Mouse (Mus musculus): Measurements from ENCODE around the gene Abhd4. TPM values are rescaled to one million over a fixed set of nuclear protein-coding genes. Genes with fewer than 3 reads are reported as not detected.

The Abhd4 gene
- polyA plus RNA-seq, 1 experiment: 65.9 TPM

GRCm38 (mm10) chr14:54206309-54206708 is 47.7 kb upstream of the Abhd4 start:
- Histone ChIP-seq H3K4me2 (ENCODE audit: low read depth) (no peak overlapping the region), H3ac (ENCODE audit: control insufficient read depth, insufficient read length) (no peak overlapping the region), H3K36me3 (ENCODE audit: control insufficient read depth, insufficient read depth) (no peaks in the 10 kb centered on the region), H3K79me2 (ENCODE audit: control insufficient read depth, insufficient read depth) (no peaks in the 10 kb centered on the region), H3K4me3 (no peak overlapping the region), H3K27me3 (ENCODE audit: control insufficient read depth, insufficient read depth, insufficient read length) (no peaks in the 10 kb centered on the region)
- TF ChIP-seq MAX (IDR thresholded peaks at IDR 0.05; ENCODE audit: low read depth): no peak
- no peak for TF ChIP-seq SRF (IDR thresholded peaks at IDR 0.05; ENCODE audit: control insufficient read depth, insufficient read length, low read depth)
- no peak for TF ChIP-seq TCF3 (IDR thresholded peaks at IDR 0.05; ENCODE audit: insufficient read length, low read depth)
- no peak for TF ChIP-seq POLR2AphosphoS2 (IDR thresholded peaks at IDR 0.05; ENCODE audit: insufficient read length, low read depth)
- TF ChIP-seq MYOD1 (IDR thresholded peaks at IDR 0.05; ENCODE audit: control insufficient read depth in 1 of 3, insufficient read length in 2 of 3, low read depth in 2 of 3): no peak
- no peak for TF ChIP-seq CEBPB (IDR thresholded peaks at IDR 0.05; ENCODE audit: insufficient read depth, poor library complexity, severe bottlenecking)
- no peak for TF ChIP-seq E2F4 (IDR thresholded peaks at IDR 0.05; ENCODE audit: insufficient read depth)

GRCm38 (mm10) chr14:54206750-54207550 is 47.0 kb upstream of the Abhd4 start:
- Histone ChIP-seq H3K79me2 (ENCODE audit: control insufficient read depth, insufficient read depth) (no peaks in the 10 kb centered on the region), H3K4me3 (no peak overlapping the region), H3ac (ENCODE audit: control insufficient read depth, insufficient read length) (no peak overlapping the region), H3K27me3 (ENCODE audit: control insufficient read depth, insufficient read depth, insufficient read length) (no peaks in the 10 kb centered on the region), H3K4me2 (ENCODE audit: low read depth) (no peak overlapping the region), H3K36me3 (ENCODE audit: control insufficient read depth, insufficient read depth) (no peaks in the 10 kb centered on the region)
- no peak for TF ChIP-seq USF1 (IDR thresholded peaks at IDR 0.05; ENCODE audit: low read depth)
- no peak for TF ChIP-seq SRF (IDR thresholded peaks at IDR 0.05; ENCODE audit: control insufficient read depth, insufficient read length, low read depth)
- TF ChIP-seq REST (IDR thresholded peaks at IDR 0.05; ENCODE audit: insufficient read depth, insufficient read length): no peak
- no peak for TF ChIP-seq MYOD1 (IDR thresholded peaks at IDR 0.05; ENCODE audit: control insufficient read depth in 1 of 3, insufficient read length in 2 of 3, low read depth in 2 of 3)
- no peak for TF ChIP-seq MAX (IDR thresholded peaks at IDR 0.05; ENCODE audit: low read depth)
- no peak for TF ChIP-seq MYOG (IDR thresholded peaks at IDR 0.05; ENCODE audit: control insufficient read depth in 1 of 3, insufficient read depth in 1 of 3, insufficient read length in 2 of 3, low read depth in 2 of 3)
- TF ChIP-seq CEBPB (IDR thresholded peaks at IDR 0.05; ENCODE audit: insufficient read depth, poor library complexity, severe bottlenecking): no peak
- no peak for TF ChIP-seq TCF12 (IDR thresholded peaks at IDR 0.05; ENCODE audit: insufficient read depth, poor library complexity, severe bottlenecking)
- no peak for TF ChIP-seq TCF3 (IDR thresholded peaks at IDR 0.05; ENCODE audit: insufficient read length, low read depth)
- TF ChIP-seq E2F4 (IDR thresholded peaks at IDR 0.05; ENCODE audit: insufficient read depth): no peak
- no peak for TF ChIP-seq POLR2AphosphoS2 (IDR thresholded peaks at IDR 0.05; ENCODE audit: insufficient read length, low read depth)
- no peak for TF ChIP-seq POLR2A (IDR thresholded peaks at IDR 0.05; ENCODE audit: insufficient read length, low read depth)

- Histone ChIP-seq H3K36me3 (ENCODE audit: control insufficient read depth, insufficient read depth) (no peaks in the 10 kb centered on the region), H3K4me2 (ENCODE audit: low read depth) (no peak overlapping the region), H3K79me2 (ENCODE audit: control insufficient read depth, insufficient read depth) (no peaks in the 10 kb centered on the region), H3K27me3 (ENCODE audit: control insufficient read depth, insufficient read depth, insufficient read length) (no peaks in the 10 kb centered on the region), H3K4me3 (no peak overlapping the region), H3ac (ENCODE audit: control insufficient read depth, insufficient read length) (no peak overlapping the region)
- TF ChIP-seq TCF12 (IDR thresholded peaks at IDR 0.05; ENCODE audit: insufficient read depth, poor library complexity, severe bottlenecking) (no peak), CEBPB (IDR thresholded peaks at IDR 0.05; ENCODE audit: insufficient read depth, poor library complexity, severe bottlenecking) (no peak), POLR2A (IDR thresholded peaks at IDR 0.05; ENCODE audit: insufficient read length, low read depth) (no peak), USF1 (IDR thresholded peaks at IDR 0.05; ENCODE audit: low read depth) (no peak), MYOD1 (IDR thresholded peaks at IDR 0.05; ENCODE audit: control insufficient read depth in 1 of 3, insufficient read length in 2 of 3, low read depth in 2 of 3) (no peak), MYOG (IDR thresholded peaks at IDR 0.05; ENCODE audit: control insufficient read depth in 1 of 3, insufficient read depth in 1 of 3, insufficient read length in 2 of 3, low read depth in 2 of 3) (no peak), MAX (IDR thresholded peaks at IDR 0.05; ENCODE audit: low read depth) (no peak), E2F4 (IDR thresholded peaks at IDR 0.05; ENCODE audit: insufficient read depth) (no peak)
Measured at GRCm38 (mm10) chr14:54207924-54208323, 46.1 kb upstream of the Abhd4 start.

- Histone ChIP-seq H3K27me3 (ENCODE audit: control insufficient read depth, insufficient read depth, insufficient read length) (no peaks in the 10 kb centered on the region), H3K36me3 (ENCODE audit: control insufficient read depth, insufficient read depth) (no peaks in the 10 kb centered on the region), H3K4me3 (no peak overlapping the region), H3K79me2 (ENCODE audit: control insufficient read depth, insufficient read depth) (no peaks in the 10 kb centered on the region), H3K4me2 (ENCODE audit: low read depth) (no peak overlapping the region), H3ac (ENCODE audit: control insufficient read depth, insufficient read length) (no peak overlapping the region)
- TF ChIP-seq MYOG (IDR thresholded peaks at IDR 0.05; ENCODE audit: control insufficient read depth in 1 of 3, insufficient read depth in 1 of 3, insufficient read length in 2 of 3, low read depth in 2 of 3) (no peak), CEBPB (IDR thresholded peaks at IDR 0.05; ENCODE audit: insufficient read depth, poor library complexity, severe bottlenecking) (no peak), REST (IDR thresholded peaks at IDR 0.05; ENCODE audit: insufficient read depth, insufficient read length) (no peak), POLR2AphosphoS2 (IDR thresholded peaks at IDR 0.05; ENCODE audit: insufficient read length, low read depth) (no peak), USF1 (IDR thresholded peaks at IDR 0.05; ENCODE audit: low read depth) (no peak), SRF (IDR thresholded peaks at IDR 0.05; ENCODE audit: control insufficient read depth, insufficient read length, low read depth) (no peak), MAX (IDR thresholded peaks at IDR 0.05; ENCODE audit: low read depth) (no peak), TCF12 (IDR thresholded peaks at IDR 0.05; ENCODE audit: insufficient read depth, poor library complexity, severe bottlenecking) (no peak), TCF3 (IDR thresholded peaks at IDR 0.05; ENCODE audit: insufficient read length, low read depth) (no peak), POLR2A (IDR thresholded peaks at IDR 0.05; ENCODE audit: insufficient read length, low read depth) (no peak), E2F4 (IDR thresholded peaks at IDR 0.05; ENCODE audit: insufficient read depth) (no peak), MYOD1 (IDR thresholded peaks at IDR 0.05; ENCODE audit: control insufficient read depth in 1 of 3, insufficient read length in 2 of 3, low read depth in 2 of 3) (no peak)
Measured at GRCm38 (mm10) chr14:54208741-54209140, 45.2 kb upstream of the Abhd4 start.

All from myocyte (in vitro differentiated cells).